20 mouse cellular contexts compared by ENCODE assay signal in genomic region chr11:68500949-68501350, GRCm38 (mm10). TPM values are rescaled to one million over a fixed set of nuclear protein-coding genes. Genes with fewer than 3 reads are reported as not detected.
A peak's percentile ranks its signal among the peaks of the same experiment; 100 is the strongest.
DNase-seq lines count a peak whose midpoint lies in the region; ATAC-seq and TF ChIP-seq lines count a peak whose summit lies in the region.
"Had no signal": no experiment of that assay in that cellular context is flagged by ENCODE, and none has a peak within 500 bp of the region (broad histone marks: within the 10 kb centered on the region; RNA-seq: fewer than 3 reads in every experiment).

No protein-coding gene starts in this region.

- H3K79me2 ChIP-seq in heart, adult 2 months (replicated peaks; ENCODE audit: control insufficient read depth, insufficient read depth, low read length): no peaks in the 10 kb centered on the region
- H3K79me2 ChIP-seq in CH12.LX (replicated peaks; ENCODE audit: control insufficient read depth, extremely low read depth, insufficient read depth, poor library complexity, severe bottlenecking) (peaks cover 27% of the 10 kb centered on the region), MEL (ENCODE audit: control insufficient read depth, insufficient read depth, low read length, poor library complexity) (no peaks in the 10 kb centered on the region)

- dilution Hi-C loops in CH12.LX (cut with MboI; ENCODE audit: extremely low pct_ligation_motif_present, extremely low pct_unique_long_range_greater_than_20kb, low sequenced_read_pairs): no loop called here

- H3K27me3 ChIP-seq in heart, postnatal 0 days (ENCODE audit: control insufficient read depth, insufficient read depth, low read length): no peaks in the 10 kb centered on the region
- no peaks in the 10 kb centered on the region for H3K27me3 ChIP-seq in heart, adult 2 months (ENCODE audit: control insufficient read depth, insufficient read depth, low read length)
- H3K27me3 ChIP-seq in CH12.LX (replicated peaks) (no peaks in the 10 kb centered on the region), MEL (ENCODE audit: control insufficient read depth in 1 of 2, insufficient read depth in 2 of 2, low read length in 2 of 2) (no peaks in the 10 kb centered on the region)
- H3K27me3 ChIP-seq in liver, embryonic 13.5 days: peaks cover 28% of the 10 kb centered on the region
- H3K27me3 ChIP-seq: embryonic facial prominence, embryonic 15.5 days; forebrain, embryonic 13.5 days; midbrain, embryonic 15.5 days; neural tube, embryonic 13.5 days had no signal

- no peak for DNase-seq in heart, postnatal 0 days (ENCODE audit: low spot score)
- DNase-seq in heart, adult 2 months: no peak
- peak; percentile 85 for DNase-seq in CH12.LX (ENCODE audit: extremely low read depth)
- DNase-seq in MEL (ENCODE audit: low read depth, low spot score): peak; percentile 73
- no peak for DNase-seq in liver, embryonic 13.5 days
- DNase-seq in left cerebral cortex, postnatal 36 days (ENCODE audit: low spot score in 2 of 2): no peak
- DNase-seq in right cerebral cortex, postnatal 14 days: no peak
- DNase-seq in frontal cortex, postnatal 25 days (ENCODE audit: low spot score in 2 of 2): no peak
- DNase-seq: adrenal gland, postnatal 10 days; cerebellum, postnatal 36 days; gastrocnemius, adult 2 months; kidney, postnatal 4 days; retina, postnatal 1 day; thymus, adult 2 months had no signal

- no peak for TF ChIP-seq CTCF in heart, postnatal 0 days (IDR thresholded peaks at IDR 0.05; ENCODE audit: low read depth)
- TF ChIP-seq CTCF in heart, adult 2 months (IDR thresholded peaks at IDR 0.05): no peak
- TF ChIP-seq CTCF in CH12.LX (conservative IDR thresholded peaks at IDR 0.05 in 1 of 2, IDR thresholded peaks at IDR 0.05 in 1 of 2; ENCODE audit: low read depth in 2 of 2, low read length in 2 of 2): no peak
- TF ChIP-seq CTCF in MEL (IDR thresholded peaks at IDR 0.05 in 2 of 3, conservative IDR thresholded peaks at IDR 0.05 in 1 of 3; ENCODE audit: control insufficient read depth in 1 of 3, insufficient read depth in 1 of 3, low read depth in 2 of 3, low read length in 3 of 3, poor library complexity in 1 of 3, severe bottlenecking in 1 of 3): no peak

- in situ Hi-C loops in CH12.LX (cut with MboI; ENCODE audit: low pct_ligation_motif_present, low pct_unique_long_range_greater_than_20kb, low sequenced_read_pairs): no loop called here

- H3K4me2 ChIP-seq in heart, postnatal 0 days (ENCODE audit: low read depth, low read length): peak overlapping the region; percentile 40; the same call in 1 of the 2 replicates
- peak overlapping the region; percentile 27; the same call in 1 of the 2 replicates for H3K4me2 ChIP-seq in CH12.LX (ENCODE audit: insufficient read depth, low read depth, poor library complexity, severe bottlenecking)
- no peak overlapping the region for H3K4me2 ChIP-seq in liver, embryonic 13.5 days
- H3K4me2 ChIP-seq: embryonic facial prominence, embryonic 15.5 days; forebrain, embryonic 13.5 days; liver, embryonic 15.5 days; midbrain, embryonic 15.5 days; neural tube, embryonic 13.5 days had no signal

- peak; percentile 45; the same call in 1 of the 2 replicates for ATAC-seq in heart, postnatal 0 days (ENCODE audit: insufficient read depth, low read depth)
- ATAC-seq in liver, embryonic 13.5 days (ENCODE audit: low read depth): 0 out of 2 replicates have a peak, but pooled peaks have one; percentile 34
- ATAC-seq: forebrain, embryonic 13.5 days; hindbrain, postnatal 0 days; midbrain, embryonic 15.5 days had no signal

- TF ChIP-seq RAD21 in CH12.LX (IDR thresholded peaks at IDR 0.05; ENCODE audit: low read depth, low read length) (no peak; the same call in 1 of the 2 replicates), MEL (IDR thresholded peaks at IDR 0.05; ENCODE audit: low read depth, low read length) (no peak)

- no peak for TF ChIP-seq POLR2A in heart, adult 2 months (IDR thresholded peaks at IDR 0.05; ENCODE audit: insufficient read depth, low read depth, low read length)
- peak; percentile 54; the same call in 1 of the 2 replicates for TF ChIP-seq POLR2A in CH12.LX (IDR thresholded peaks at IDR 0.05; ENCODE audit: low read depth, low read length)
- TF ChIP-seq POLR2A in MEL (IDR thresholded peaks at IDR 0.05; ENCODE audit: control insufficient read depth in 1 of 2, insufficient read depth in 1 of 2, low read depth in 1 of 2, low read length in 2 of 2, poor library complexity in 1 of 2): no peak

- H3K36me3 ChIP-seq in heart, postnatal 0 days (replicated peaks; ENCODE audit: control insufficient read depth, insufficient read depth, low read length): no peaks in the 10 kb centered on the region
- H3K36me3 ChIP-seq in heart, adult 2 months (ENCODE audit: control insufficient read depth, insufficient read depth, low read length): no peaks in the 10 kb centered on the region
- peaks cover 0 to 10% of the 10 kb centered on the region in 2 experiments for H3K36me3 ChIP-seq in CH12.LX (replicated peaks in 1 of 2; ENCODE audit: control insufficient read depth in 1 of 2, insufficient read depth in 1 of 2, low read length in 1 of 2)
- peaks cover 0 to 25% of the 10 kb centered on the region in 2 experiments; a peak in 2 of 4 replicates for H3K36me3 ChIP-seq in MEL (ENCODE audit: control insufficient read depth in 1 of 2, insufficient read depth in 2 of 2, low read length in 2 of 2)
- H3K36me3 ChIP-seq in liver, embryonic 13.5 days: no peaks in the 10 kb centered on the region
- H3K36me3 ChIP-seq: embryonic facial prominence, embryonic 15.5 days; liver, embryonic 15.5 days; midbrain, embryonic 15.5 days; neural tube, embryonic 13.5 days had no signal

- WGBS in heart, postnatal 0 days: 7% methylated on average over 14 of the region's 14 CpGs
- 9% methylated on average over 14 of the region's 14 CpGs for WGBS in heart, adult 2 months
- 6% methylated on average over 14 of the region's 14 CpGs for WGBS in liver, embryonic 13.5 days (ENCODE audit: insufficient replicate concordance)

- TF ChIP-seq EP300 in heart, postnatal 0 days (IDR thresholded peaks at IDR 0.05; ENCODE audit: low read depth): no peak
- TF ChIP-seq EP300 in heart, adult 2 months (IDR thresholded peaks at IDR 0.05; ENCODE audit: insufficient read depth, low read depth, low read length): no peak
- TF ChIP-seq EP300 in CH12.LX (IDR thresholded peaks at IDR 0.05; ENCODE audit: low read length): peak; percentile 85
- peak; percentile 90 to 96 for TF ChIP-seq EP300 in MEL (IDR thresholded peaks at IDR 0.05; ENCODE audit: low read depth in 1 of 2, low read length in 2 of 2)

- H3K4me3 ChIP-seq in heart, postnatal 0 days (ENCODE audit: low read depth, low read length): no peak overlapping the region
- no peak overlapping the region for H3K4me3 ChIP-seq in heart, adult 2 months
- H3K4me3 ChIP-seq in CH12.LX (replicated peaks in 1 of 3; ENCODE audit: low read depth in 2 of 3, low read length in 2 of 3, poor library complexity in 1 of 3) (no peak overlapping the region), MEL (ENCODE audit: control insufficient read depth in 1 of 2, insufficient read depth in 1 of 2, low read depth in 2 of 2, low read length in 2 of 2) (peak overlapping the region; percentile 5 to 6; a peak in 2 of 4 replicates)
- H3K4me3 ChIP-seq in liver, embryonic 13.5 days (replicated peaks): no peak overlapping the region
- H3K4me3 ChIP-seq: embryonic facial prominence, embryonic 15.5 days; forebrain, embryonic 13.5 days; gastrocnemius, adult 2 months; liver, embryonic 15.5 days; midbrain, embryonic 15.5 days; neural tube, embryonic 13.5 days had no signal

- intact Hi-C loops in heart, adult 2 months (cut with DNase I): no loop called here
- intact Hi-C loops in left cerebral cortex, postnatal 36 days (cut with DNase I): no loop called here

- H3K27ac ChIP-seq in heart, postnatal 0 days (ENCODE audit: low read depth): no peak overlapping the region
- no peak overlapping the region for H3K27ac ChIP-seq in heart, adult 2 months
- H3K27ac ChIP-seq in CH12.LX (ENCODE audit: insufficient read depth, low read depth) (peak overlapping the region; percentile 87), MEL (ENCODE audit: control insufficient read depth, low read depth, low read length) (peak overlapping the region; percentile 22)
- H3K27ac ChIP-seq in liver, embryonic 13.5 days: no peak overlapping the region
- H3K27ac ChIP-seq: embryonic facial prominence, embryonic 15.5 days; forebrain, embryonic 13.5 days; gastrocnemius, adult 2 months; hindbrain, postnatal 0 days; liver, embryonic 15.5 days; midbrain, embryonic 15.5 days; neural tube, embryonic 13.5 days had no signal

- H3K4me1 ChIP-seq in heart, postnatal 0 days (ENCODE audit: control insufficient read depth, insufficient read depth): peaks cover 9% of the 10 kb centered on the region
- peaks cover 20% of the 10 kb centered on the region for H3K4me1 ChIP-seq in heart, adult 2 months (ENCODE audit: control insufficient read depth, insufficient read depth, low read length)
- H3K4me1 ChIP-seq in CH12.LX (ENCODE audit: control insufficient read depth in 1 of 2, insufficient read depth in 2 of 2): peaks cover 43 to 75% of the 10 kb centered on the region in 2 experiments
- peaks cover 28 to 39% of the 10 kb centered on the region in 2 experiments for H3K4me1 ChIP-seq in MEL (ENCODE audit: control insufficient read depth in 1 of 2, insufficient read depth in 2 of 2, low read length in 2 of 2)
- peaks cover 11% of the 10 kb centered on the region for H3K4me1 ChIP-seq in liver, embryonic 13.5 days (replicated peaks)
- H3K4me1 ChIP-seq: embryonic facial prominence, embryonic 15.5 days; forebrain, embryonic 13.5 days; midbrain, embryonic 15.5 days; neural tube, embryonic 13.5 days had no signal

- no peaks in the 10 kb centered on the region for H3K9me3 ChIP-seq in heart, postnatal 0 days (replicated peaks; ENCODE audit: control insufficient read depth, low read length)
- peaks cover 3% of the 10 kb centered on the region for H3K9me3 ChIP-seq in CH12.LX (replicated peaks; ENCODE audit: low read length)
- no peaks in the 10 kb centered on the region for H3K9me3 ChIP-seq in MEL (replicated peaks; ENCODE audit: insufficient read depth, low read length)
- H3K9me3 ChIP-seq in liver, embryonic 13.5 days (replicated peaks): no peaks in the 10 kb centered on the region
- H3K9me3 ChIP-seq: embryonic facial prominence, embryonic 15.5 days; forebrain, embryonic 13.5 days; liver, embryonic 15.5 days; midbrain, embryonic 15.5 days; neural tube, embryonic 13.5 days had no signal

- no peak overlapping the region for H3K9ac ChIP-seq in heart, postnatal 0 days (replicated peaks; ENCODE audit: low read depth, low read length)
- no peak overlapping the region for H3K9ac ChIP-seq in heart, adult 2 months (ENCODE audit: low read depth, low read length)
- H3K9ac ChIP-seq in CH12.LX (ENCODE audit: insufficient read depth, low read depth): no peak overlapping the region
- no peak overlapping the region for H3K9ac ChIP-seq in MEL (ENCODE audit: control insufficient read depth, low read depth, low read length, poor library complexity, severe bottlenecking)
- no peak overlapping the region for H3K9ac ChIP-seq in liver, embryonic 13.5 days
- H3K9ac ChIP-seq: embryonic facial prominence, embryonic 15.5 days; forebrain, embryonic 13.5 days; liver, embryonic 15.5 days; midbrain, embryonic 15.5 days; neural tube, embryonic 13.5 days had no signal

RNA-seq across cellular contexts. Expression of gene Pik3r6, which starts 1.9 kb away (rescaled TPM):
- total RNA-seq in heart, postnatal 0 days (2014; rRNA removed; ENCODE audit: low replicate concordance): 5.4 and 8.8 TPM in 2 replicates
- polyA plus RNA-seq in heart, postnatal 0 days (2015; fragmentation: Nextera tagmentation; extraction: Ambion mirVana): 4.7 and 5.0 TPM in 2 replicates
- total RNA-seq in heart, adult 2 months (2021): 1 to 10 TPM; 3.6 to 6.1 TPM
- 9.0 and 11.4 TPM in 2 replicates for polyA plus RNA-seq in heart, adult 2 months (2012; rRNA removed)
- total RNA-seq in CH12.LX (2012; rRNA removed) (88.4 and 102 TPM in 2 replicates), CH12.LX (2014; rRNA removed) (80.9 and 82.9 TPM in 2 replicates), MEL (2012; rRNA removed) (0.36 and 0.42 TPM in 2 replicates)
- polyA plus RNA-seq in CH12.LX (2012; ENCODE audit: insufficient read length, low read depth) (90.2 and 95.9 TPM in 2 replicates), MEL (2012; ENCODE audit: insufficient read depth in 1 of 2, insufficient read length in 2 of 2, low read depth in 1 of 2, low replicate concordance in 2 of 2, missing spikeins in 1 of 2) (1 to 10 TPM in 1 of 2 experiments, not detected in 1; 1.5 TPM)
- 1.2 and 1.6 TPM in 2 replicates for polyA plus RNA-seq in liver, embryonic 13.5 days (2015; fragmentation: Nextera tagmentation; extraction: Ambion mirVana)
- total RNA-seq in left cerebral cortex, postnatal 36 days (2021): 1 to 10 TPM; 2.9 to 3.8 TPM

RNA-seq across cellular contexts. Expression of gene Mfsd6l, which starts 55.0 kb away (rescaled TPM):
- 0.08 TPM in 1 of 2 replicates, not detected in the other for total RNA-seq in heart, postnatal 0 days (2014; rRNA removed; ENCODE audit: low replicate concordance)
- 0.08 and 0.27 TPM in 2 replicates for polyA plus RNA-seq in heart, postnatal 0 days (2015; fragmentation: Nextera tagmentation; extraction: Ambion mirVana)
- not detected for total RNA-seq in heart, adult 2 months (2021)
- polyA plus RNA-seq in heart, adult 2 months (2012; rRNA removed): 0.56 and 0.61 TPM in 2 replicates
- total RNA-seq in CH12.LX (2012; rRNA removed): 4.1 and 4.2 TPM in 2 replicates
- 4.0 and 5.1 TPM in 2 replicates for total RNA-seq in CH12.LX (2014; rRNA removed)
- polyA plus RNA-seq in CH12.LX (2012; ENCODE audit: insufficient read length, low read depth): 6.4 and 7.2 TPM in 2 replicates
- not detected in 2 replicates for total RNA-seq in MEL (2012; rRNA removed)
- under 1 TPM in 1 of 2 experiments, not detected in 1; 0.04 TPM for polyA plus RNA-seq in MEL (2012; ENCODE audit: insufficient read depth in 1 of 2, insufficient read length in 2 of 2, low read depth in 1 of 2, low replicate concordance in 2 of 2, missing spikeins in 1 of 2)
- not detected in 2 replicates for polyA plus RNA-seq in liver, embryonic 13.5 days (2015; fragmentation: Nextera tagmentation; extraction: Ambion mirVana)
- total RNA-seq in left cerebral cortex, postnatal 36 days (2021): under 1 TPM in 1 of 2 experiments, not detected in 1; 0.18 TPM
- polyA plus RNA-seq: forebrain, embryonic 13.5 days; liver, embryonic 15.5 days; midbrain, embryonic 15.5 days; neural tube, embryonic 13.5 days had no signal

Comparison
In these comparisons a context has a peak if more than half of its experiments do, and no peak if none do; other contexts are left out.
1. DNase-seq: peak in CH12.LX (single experiment) and MEL (single experiment); none in heart, postnatal 0 days (single experiment), heart, adult 2 months (0 of 2), liver, embryonic 13.5 days (single experiment), left cerebral cortex, postnatal 36 days (0 of 2), right cerebral cortex, postnatal 14 days (single experiment) and frontal cortex, postnatal 25 days (0 of 2).
2. H3K27ac ChIP-seq: peak in CH12.LX (single experiment) and MEL (single experiment); none in heart, postnatal 0 days (single experiment), heart, adult 2 months (single experiment) and liver, embryonic 13.5 days (single experiment).
3. H3K4me3 ChIP-seq: peak in MEL (2 of 2); none in heart, postnatal 0 days (single experiment), heart, adult 2 months (single experiment), CH12.LX (0 of 3) and liver, embryonic 13.5 days (single experiment).